Mouse (Mus musculus): ENCODE measurements at regions not wholly inside any gene's neighbourhood (a gene's known extent, or its start where the extent isn't known, plus 50 kb on each side); places are given as distances from the start of the nearest gene placed in this dataset.

DNA sequence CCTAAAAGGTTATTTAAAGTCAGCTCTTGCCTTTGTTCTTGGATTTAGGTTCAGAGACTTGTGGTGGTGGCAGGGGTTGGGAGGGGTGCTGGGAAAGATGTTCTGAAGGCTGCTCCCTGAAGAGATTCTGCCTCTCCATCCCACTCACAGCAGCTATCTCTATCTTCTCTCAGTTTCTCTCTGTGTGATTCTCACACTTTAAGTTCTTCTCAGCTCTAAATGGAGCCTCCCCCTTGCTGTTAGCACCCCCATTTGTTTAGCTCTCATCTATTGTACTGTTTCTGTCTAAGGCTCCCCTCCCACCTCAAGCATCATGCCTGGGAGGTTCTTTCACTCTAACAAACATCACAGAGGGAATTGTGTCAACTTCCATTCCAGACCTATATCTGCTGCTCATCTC, 75.7 kb downstream of the Gm11733 start:
- TF ChIP-seq CTCF (conservative IDR thresholded peaks at IDR 0.05; ENCODE audit: low read length) (no peak), NANOG (IDR thresholded peaks at IDR 0.05; ENCODE audit: borderline replicate concordance, low read length) (no peak)

Measured in E14TG2a.4 (cell line).